Mouse (Mus musculus): ENCODE data around the gene Ccr9.

Gene Ccr9

GRCm38 (mm10) chr9:123678327-123679105 is at the start of gene Ccr9, which contains the start of gene Slc6a20a:
Gene Ccr9 (plus strand): TSS chr9:123678439.
Gene Slc6a20a (minus strand): TSS chr9:123678885.
- in situ Hi-C loops (cut with MboI, MseI) = loop anchor here in 1 of 2 experiments (5.0 kb wide), 1 partner anchor 579 kb away; no protein-coding TSS in a partner anchor

- in situ Hi-C loops (cut with MboI, MseI) = no loop called here
These were observed 46.6 kb upstream of the Ccr9 start for GRCm38 (mm10) chr9:123631666-123632065.

- in situ Hi-C loops (cut with MboI, MseI) = no loop called here
These were observed 46.0 kb upstream of the Ccr9 start, which contains the start of gene Slc6a20b for GRCm38 (mm10) chr9:123632281-123632680. Gene Slc6a20b (minus strand): TSS chr9:123632565.

DNA sequence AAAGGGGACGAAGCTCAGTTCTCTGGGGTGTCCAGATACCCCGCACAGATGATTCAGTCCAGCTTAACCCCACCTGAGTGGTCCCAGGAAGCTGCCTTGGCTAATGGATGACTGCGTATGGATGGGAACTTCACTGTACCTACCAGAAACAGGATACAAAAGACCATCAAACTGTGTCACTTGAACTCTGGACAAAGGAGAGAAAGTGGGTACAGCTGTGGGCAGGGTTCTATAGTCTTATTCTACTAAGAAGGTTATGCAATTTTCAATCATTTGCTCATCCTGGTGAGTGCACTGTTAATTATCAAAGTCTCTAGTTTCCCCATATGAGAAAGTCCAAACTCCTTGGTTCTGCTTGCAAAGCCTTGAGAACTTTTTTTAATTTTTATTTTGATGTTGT is 45.2 kb upstream of the Ccr9 start:
- in situ Hi-C loops (cut with MboI, MseI) = no loop called here

DNA sequence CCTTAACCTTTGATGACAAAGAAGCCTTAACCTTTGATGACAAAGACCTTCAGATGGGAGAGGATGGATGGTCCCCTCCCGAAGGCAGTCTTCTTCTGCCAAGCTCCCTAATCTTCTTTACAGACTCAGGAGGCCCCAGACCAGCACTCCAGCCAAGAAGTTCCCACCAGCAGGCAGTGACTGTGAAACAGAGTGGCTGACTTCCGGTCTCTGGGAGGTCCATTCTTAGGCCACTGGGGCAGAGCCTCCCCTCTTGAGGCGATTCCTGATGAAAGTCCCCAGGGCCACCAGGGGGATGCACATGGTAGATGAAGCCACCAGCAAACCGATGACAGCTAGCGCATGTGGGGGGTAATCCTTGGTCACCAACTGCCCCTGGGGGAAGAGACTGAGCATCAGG is 41.5 kb upstream of the Ccr9 start:
- in situ Hi-C loops (cut with MboI, MseI) = loop anchor here (5.0 kb wide), 1 partner anchor 39 kb away; no protein-coding TSS in a partner anchor

DNA sequence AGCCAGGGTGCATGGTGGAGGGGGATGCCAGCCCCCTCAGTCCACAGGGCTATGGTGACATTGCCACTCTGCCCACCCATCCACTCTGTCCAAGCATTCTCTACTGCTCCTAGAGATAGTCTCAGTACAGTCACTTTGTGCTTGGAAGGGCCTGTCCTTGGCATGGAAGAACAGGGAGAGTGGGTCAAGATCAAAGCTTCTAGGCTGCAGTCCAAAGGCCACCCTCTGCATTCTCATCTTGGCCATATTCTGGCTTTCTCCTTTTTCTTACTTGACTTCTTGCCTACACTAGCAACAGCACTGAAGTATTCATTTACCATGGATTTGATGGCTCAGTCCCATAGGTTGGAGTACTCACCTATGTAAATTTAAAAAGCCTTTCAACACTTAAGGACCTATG is 40.0 kb upstream of the Ccr9 start:
- in situ Hi-C loops (cut with MboI, MseI) = loop anchor here (5.0 kb wide), 1 partner anchor 41 kb away; no protein-coding TSS in a partner anchor

- in situ Hi-C loops (cut with MboI, MseI) = loop anchor here (5.0 kb wide), 1 partner anchor 41 kb away; no protein-coding TSS in a partner anchor
These were observed 39.6 kb upstream of the Ccr9 start for GRCm38 (mm10) chr9:123638668-123639089.

DNA sequence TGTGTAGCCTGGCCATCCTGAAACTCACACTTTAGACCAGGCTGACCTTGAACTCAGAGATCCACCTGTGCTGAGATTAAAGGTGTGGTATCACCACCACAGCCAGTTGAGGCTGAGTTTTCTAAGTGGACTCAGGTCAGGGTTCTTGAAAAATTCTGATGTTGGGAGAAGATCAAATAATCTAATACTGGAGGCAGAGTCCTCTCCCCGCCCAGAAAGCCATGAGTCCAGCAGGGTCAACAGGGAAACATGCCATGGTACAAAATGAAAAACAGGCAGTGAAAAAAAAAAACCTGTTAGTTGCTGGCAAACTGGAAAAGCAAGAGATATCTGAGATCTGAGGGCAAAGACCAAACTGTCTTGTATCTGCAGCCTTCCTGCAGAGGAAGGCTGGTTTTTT is 38.1 kb upstream of the Ccr9 start:
- in situ Hi-C loops (cut with MboI, MseI) = loop anchor here in 1 of 2 experiments (10.0 kb wide), 1 partner anchor 615 kb away; no protein-coding TSS in a partner anchor

- in situ Hi-C loops (cut with MboI, MseI) = loop anchor here in 1 of 2 experiments (10.0 kb wide), 1 partner anchor 605 kb away; no protein-coding TSS in a partner anchor
These were observed 28.3 kb upstream of the Ccr9 start for GRCm38 (mm10) chr9:123649785-123650511.

DNA sequence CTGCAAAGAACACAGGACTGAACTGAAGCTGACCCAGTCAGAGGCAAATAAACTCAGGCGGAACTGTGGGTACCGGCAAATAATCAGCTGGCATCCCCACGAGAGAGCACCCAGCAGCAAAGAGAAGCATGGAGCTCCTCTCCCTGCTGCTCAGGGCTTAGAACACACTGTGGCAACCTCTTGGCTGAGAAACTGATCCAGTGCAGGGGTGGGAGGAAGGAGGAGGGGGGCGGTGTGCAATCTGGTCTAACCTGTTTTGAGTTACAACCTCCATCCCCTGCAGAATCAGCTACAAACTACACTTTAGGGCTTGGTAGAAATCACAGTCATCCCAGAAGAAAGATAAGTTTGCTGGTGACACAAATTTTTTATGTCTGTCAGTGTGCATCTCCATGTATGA is 26.9 kb upstream of the Ccr9 start:
- in situ Hi-C loops (cut with MboI, MseI) = no loop called here

- in situ Hi-C loops (cut with MboI, MseI) = no loop called here
These were observed 20.8 kb upstream of the Ccr9 start for GRCm38 (mm10) chr9:123657457-123657856.

GRCm38 (mm10) chr9:123658981-123659380 is 19.3 kb upstream of the Ccr9 start:
- in situ Hi-C loops (cut with MboI, MseI) = no loop called here

- in situ Hi-C loops (cut with MboI, MseI) = loop anchor here (5.0 to 10.0 kb wide), 4 partner anchors 53 to 265 kb away; no protein-coding TSS in a partner anchor
These were observed 18.1 kb upstream of the Ccr9 start for GRCm38 (mm10) chr9:123659986-123660676.

- in situ Hi-C loops (cut with MboI, MseI) = loop anchor here in 1 of 2 experiments (10.0 kb wide), 1 partner anchor 259 kb away; no protein-coding TSS in a partner anchor
These were observed 12.6 kb upstream of the Ccr9 start for GRCm38 (mm10) chr9:123665645-123666044.

GRCm38 (mm10) chr9:123679198-123679597 is 959 bp downstream of the Ccr9 start:
- in situ Hi-C loops (cut with MboI, MseI) = loop anchor here in 1 of 2 experiments (5.0 kb wide), 1 partner anchor 578 kb away; no protein-coding TSS in a partner anchor

DNA sequence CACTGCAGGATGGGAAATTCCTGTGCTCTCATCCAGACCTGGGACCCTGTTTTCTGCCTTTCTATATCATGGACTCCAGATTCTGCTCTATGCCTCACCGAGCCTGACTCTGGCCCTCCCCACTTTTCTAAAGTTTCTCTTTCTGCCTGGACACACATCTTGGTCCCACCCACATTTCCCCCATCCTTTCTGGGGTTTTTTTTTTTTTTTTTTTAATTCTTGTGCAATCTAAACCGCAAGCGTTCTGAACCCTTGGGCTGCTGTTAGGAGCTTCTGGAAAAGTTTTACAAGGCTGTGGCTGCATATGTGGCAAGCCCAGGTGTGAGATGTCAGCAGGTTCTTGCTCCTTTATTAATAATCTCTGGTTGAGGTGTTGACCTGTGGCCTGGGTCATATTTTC is 5.5 kb downstream of the Ccr9 start:
- in situ Hi-C loops (cut with MboI, MseI) = no loop called here

DNA sequence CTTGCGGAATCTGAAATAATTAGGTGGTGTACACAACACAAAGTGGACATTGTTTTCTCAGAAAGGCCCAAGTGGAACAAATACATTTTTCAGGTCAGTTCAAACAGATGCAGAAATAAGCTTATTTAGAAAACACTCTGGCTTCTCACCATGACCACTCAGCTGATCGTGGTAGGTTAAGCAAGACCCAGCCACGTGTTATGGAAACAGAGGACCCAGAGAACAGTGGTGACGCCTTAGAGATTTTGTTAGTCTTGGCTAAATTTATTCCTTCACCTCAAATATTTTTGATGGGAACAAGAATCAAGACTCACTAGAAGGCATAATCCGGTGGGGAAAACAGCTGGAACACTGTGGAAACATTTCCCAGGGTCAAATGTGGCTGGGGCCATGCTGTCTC is 8.0 kb downstream of the Ccr9 start:
- in situ Hi-C loops (cut with MboI, MseI) = no loop called here

DNA sequence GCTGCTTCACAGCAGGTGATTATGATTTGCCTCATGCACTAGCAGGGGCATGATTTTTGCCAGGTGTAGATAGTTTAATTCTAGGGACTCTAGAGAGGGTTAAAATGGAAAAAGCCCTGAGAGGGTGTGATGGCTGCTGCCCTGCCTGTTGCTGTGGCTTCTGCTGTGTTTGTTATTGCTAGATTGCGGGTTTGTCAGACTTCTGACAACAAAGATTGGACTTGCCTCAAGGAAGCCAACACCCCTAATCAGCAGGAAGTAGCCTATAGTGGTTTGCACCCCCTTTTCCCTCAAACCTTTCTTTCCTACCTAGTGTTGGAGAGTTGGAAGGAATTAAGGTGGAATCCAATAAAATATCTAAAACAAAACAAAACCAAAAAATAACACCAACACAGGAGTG is 10.0 kb downstream of the Ccr9 start:
- in situ Hi-C loops (cut with MboI, MseI) = no loop called here

DNA sequence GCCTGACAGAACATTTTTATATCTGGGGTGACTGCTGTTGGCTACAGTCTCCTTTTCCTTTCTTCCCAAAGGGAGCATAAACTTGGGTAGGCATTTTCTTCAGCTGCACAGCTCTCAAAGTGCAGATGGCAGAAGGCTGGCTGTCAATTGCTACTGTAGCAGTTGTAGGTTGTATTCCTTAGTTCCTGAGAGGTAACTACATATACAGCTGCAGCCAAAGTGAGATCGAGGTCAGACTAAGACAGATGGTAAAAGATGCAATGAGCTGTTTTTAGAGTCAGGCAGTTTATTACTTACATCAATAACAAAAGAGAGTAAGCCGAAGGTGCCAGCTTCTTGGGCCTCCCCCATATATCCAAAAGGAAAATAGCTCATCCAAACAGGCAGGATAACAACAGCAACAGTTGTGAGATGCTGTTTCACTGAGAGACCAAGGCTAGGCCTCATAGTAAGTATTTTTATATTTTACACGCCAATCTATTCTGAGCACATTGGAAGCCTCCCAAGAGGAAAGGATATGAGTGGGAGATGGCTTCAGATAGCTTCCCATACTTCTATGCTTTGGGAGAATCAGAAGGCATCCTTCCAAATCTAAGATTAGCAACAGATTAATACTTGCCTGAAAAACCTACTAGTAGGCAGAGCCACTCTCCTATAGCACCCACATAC is 17.5 kb downstream of the Ccr9 start:
- in situ Hi-C loops (cut with MboI, MseI) = no loop called here

- in situ Hi-C loops (cut with MboI, MseI) = no loop called here
These were observed 23.6 kb downstream of the Ccr9 start for GRCm38 (mm10) chr9:123701822-123702221.

DNA sequence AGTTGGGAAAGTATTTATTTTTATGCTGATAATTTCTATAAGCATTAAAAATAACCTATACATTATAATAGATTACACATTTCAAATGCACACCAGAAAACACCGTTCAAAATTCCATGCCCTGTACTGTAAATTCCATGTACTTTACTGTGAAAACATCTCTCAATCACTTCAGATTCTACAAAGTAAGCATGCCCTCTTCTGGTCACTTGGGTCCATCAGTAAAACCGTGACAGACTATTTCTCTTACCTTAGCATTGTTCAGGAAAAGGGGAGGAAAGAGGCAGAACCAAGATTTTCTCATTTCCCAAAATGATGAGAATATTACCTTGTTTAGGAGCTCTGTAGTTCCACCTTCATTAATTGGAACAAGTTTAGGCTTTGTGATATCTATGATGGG is 31.0 kb downstream of the Ccr9 start:
- in situ Hi-C loops (cut with MboI, MseI) = no loop called here

All from T-helper 17 cell (primary cell).